Mouse (Mus musculus): ENCODE results near the gene Abtb1. TPM values are rescaled to one million over a fixed set of nuclear protein-coding genes. Genes with fewer than 3 reads are reported as not detected.
A peak's percentile ranks its signal among the peaks of the same experiment; 100 is the strongest.

Abtb1 gene
- polyA plus RNA-seq, 1 experiment from 2014 or later = 34.5 TPM

- H3K27ac ChIP-seq (replicated peaks) = no peak overlapping the region
- no peak for ATAC-seq (ENCODE audit: insufficient number of reproducible peaks, low FRiP score, low TSS enrichment, low read depth)
- WGBS = 76% methylated on average over 3 of the region's 3 CpGs
- H3K4me3 ChIP-seq (replicated peaks) = no peak overlapping the region
- H3K9ac ChIP-seq = no peak overlapping the region
- H3K4me1 ChIP-seq = 0 out of 2 replicates have a peak, but pooled peaks cover 8% of the 10 kb centered on the region
- H3K9me3 ChIP-seq (replicated peaks) = no peaks in the 10 kb centered on the region
- H3K36me3 ChIP-seq = no peaks in the 10 kb centered on the region
- no peak overlapping the region for H3K4me2 ChIP-seq (replicated peaks)
- no peaks in the 10 kb centered on the region for H3K27me3 ChIP-seq
Observed at GRCm38 (mm10) chr6:88815036-88815435, 26.7 kb downstream of the Abtb1 start.

GRCm38 (mm10) chr6:88813832-88814231 is 28.0 kb downstream of the Abtb1 start:
- WGBS = 75% methylated on average over 10 of the region's 10 CpGs
- no peak for ATAC-seq (ENCODE audit: insufficient number of reproducible peaks, low FRiP score, low TSS enrichment, low read depth)

GRCm38 (mm10) chr6:88812886-88813285 is 28.9 kb downstream of the Abtb1 start:
- no peak for ATAC-seq (ENCODE audit: insufficient number of reproducible peaks, low FRiP score, low TSS enrichment, low read depth)
- Histone ChIP-seq H3K27me3 (no peaks in the 10 kb centered on the region), H3K9ac (no peak overlapping the region), H3K9me3 (replicated peaks) (no peaks in the 10 kb centered on the region), H3K4me3 (replicated peaks) (no peak overlapping the region), H3K36me3 (no peaks in the 10 kb centered on the region), H3K4me1 (0 out of 2 replicates have a peak, but pooled peaks cover 11% of the 10 kb centered on the region), H3K27ac (replicated peaks) (no peak overlapping the region), H3K4me2 (replicated peaks) (no peak overlapping the region)
- 81% methylated on average over 3 of the region's 3 CpGs for WGBS

More at GRCm38 (mm10) chr6:88813832-88814231, 28.0 kb downstream of the Abtb1 start:
- no peaks in the 10 kb centered on the region for H3K9me3 ChIP-seq (replicated peaks)
- H3K36me3 ChIP-seq = no peaks in the 10 kb centered on the region
- 0 out of 2 replicates have a peak, but pooled peaks cover 11% of the 10 kb centered on the region for H3K4me1 ChIP-seq
- H3K9ac ChIP-seq = no peak overlapping the region
- H3K27ac ChIP-seq (replicated peaks) = no peak overlapping the region
- no peaks in the 10 kb centered on the region for H3K27me3 ChIP-seq
- H3K4me2 ChIP-seq (replicated peaks) = no peak overlapping the region
- H3K4me3 ChIP-seq (replicated peaks) = no peak overlapping the region

GRCm38 (mm10) chr6:88811880-88812400 is 29.8 kb downstream of the Abtb1 start:
- no peak overlapping the region for H3K9ac ChIP-seq
- no peaks in the 10 kb centered on the region for H3K9me3 ChIP-seq (replicated peaks)
- no peaks in the 10 kb centered on the region for H3K27me3 ChIP-seq
- no peaks in the 10 kb centered on the region for H3K36me3 ChIP-seq
- ATAC-seq (ENCODE audit: insufficient number of reproducible peaks, low FRiP score, low TSS enrichment, low read depth) = no peak
- 0 out of 2 replicates have a peak, but pooled peaks cover 11% of the 10 kb centered on the region for H3K4me1 ChIP-seq
- H3K4me3 ChIP-seq (replicated peaks) = no peak overlapping the region
- 46% methylated on average over 7 of the region's 7 CpGs for WGBS
- H3K4me2 ChIP-seq (replicated peaks) = no peak overlapping the region
- peak overlapping the region; percentile 12; the same call in 1 of the 2 replicates for H3K27ac ChIP-seq (replicated peaks)

- WGBS = 21% methylated on average over 7 of the region's 7 CpGs
- Histone ChIP-seq H3K36me3 (no peaks in the 10 kb centered on the region), H3K4me2 (replicated peaks) (no peak overlapping the region), H3K27me3 (no peaks in the 10 kb centered on the region), H3K4me3 (replicated peaks) (no peak overlapping the region), H3K9me3 (replicated peaks) (no peaks in the 10 kb centered on the region), H3K4me1 (0 out of 2 replicates have a peak, but pooled peaks cover 11% of the 10 kb centered on the region), H3K27ac (replicated peaks) (no peak overlapping the region; the same call in 1 of the 2 replicates), H3K9ac (no peak overlapping the region)
- ATAC-seq (ENCODE audit: insufficient number of reproducible peaks, low FRiP score, low TSS enrichment, low read depth) = 0 out of 2 replicates have a peak, but pooled peaks have one; percentile 20
Observed at GRCm38 (mm10) chr6:88811396-88811795, 30.4 kb downstream of the Abtb1 start.

- no peak overlapping the region for H3K9ac ChIP-seq
- H3K4me3 ChIP-seq (replicated peaks) = no peak overlapping the region
- no peaks in the 10 kb centered on the region for H3K36me3 ChIP-seq
- no peaks in the 10 kb centered on the region for H3K27me3 ChIP-seq
- no peak overlapping the region for H3K4me2 ChIP-seq (replicated peaks)
- ATAC-seq (ENCODE audit: insufficient number of reproducible peaks, low FRiP score, low TSS enrichment, low read depth) = no peak
- H3K27ac ChIP-seq (replicated peaks) = no peak overlapping the region
- H3K4me1 ChIP-seq = 0 out of 2 replicates have a peak, but pooled peaks cover 11% of the 10 kb centered on the region
- H3K9me3 ChIP-seq (replicated peaks) = no peaks in the 10 kb centered on the region
- WGBS = 44% methylated on average over 3 of the region's 3 CpGs
Observed at GRCm38 (mm10) chr6:88810291-88810690, 31.5 kb downstream of the Abtb1 start.

GRCm38 (mm10) chr6:88809091-88810037 is 32.4 kb downstream of the Abtb1 start:
- no peak for ATAC-seq (ENCODE audit: insufficient number of reproducible peaks, low FRiP score, low TSS enrichment, low read depth)
- Histone ChIP-seq H3K27ac (replicated peaks) (no peak overlapping the region), H3K4me1 (0 out of 2 replicates have a peak, but pooled peaks cover 11% of the 10 kb centered on the region), H3K36me3 (no peaks in the 10 kb centered on the region), H3K27me3 (no peaks in the 10 kb centered on the region), H3K9ac (no peak overlapping the region), H3K9me3 (replicated peaks) (no peaks in the 10 kb centered on the region), H3K4me3 (replicated peaks) (no peak overlapping the region), H3K4me2 (replicated peaks) (no peak overlapping the region)
- whole genome bisulfite sequencing = 58% methylated on average over 23 of the region's 23 CpGs

- WGBS = 81% methylated on average over 17 of the region's 17 CpGs
- Histone ChIP-seq H3K4me3 (replicated peaks) (no peak overlapping the region), H3K27ac (replicated peaks) (no peak overlapping the region), H3K9me3 (replicated peaks) (no peaks in the 10 kb centered on the region), H3K9ac (no peak overlapping the region), H3K36me3 (no peaks in the 10 kb centered on the region), H3K27me3 (no peaks in the 10 kb centered on the region), H3K4me1 (0 out of 2 replicates have a peak, but pooled peaks cover 3% of the 10 kb centered on the region), H3K4me2 (replicated peaks) (no peak overlapping the region)
- no peak for ATAC-seq (ENCODE audit: insufficient number of reproducible peaks, low FRiP score, low TSS enrichment, low read depth)
Observed at GRCm38 (mm10) chr6:88804966-88805577, 36.7 kb downstream of the Abtb1 start.

- no peak overlapping the region for H3K27ac ChIP-seq (replicated peaks)
- H3K9ac ChIP-seq = no peak overlapping the region
- WGBS = 82% methylated on average over 4 of the region's 4 CpGs
- H3K4me3 ChIP-seq (replicated peaks) = no peak overlapping the region
- no peaks in the 10 kb centered on the region for H3K9me3 ChIP-seq (replicated peaks)
- no peaks in the 10 kb centered on the region for H3K36me3 ChIP-seq
- no peak for ATAC-seq (ENCODE audit: insufficient number of reproducible peaks, low FRiP score, low TSS enrichment, low read depth)
- no peak overlapping the region for H3K4me2 ChIP-seq (replicated peaks)
- no peaks in the 10 kb centered on the region for H3K27me3 ChIP-seq
- no peaks in the 10 kb centered on the region for H3K4me1 ChIP-seq
Observed at GRCm38 (mm10) chr6:88803957-88804695, 37.7 kb downstream of the Abtb1 start.

GRCm38 (mm10) chr6:88803051-88803450 is 38.7 kb downstream of the Abtb1 start:
- no peak overlapping the region for H3K27ac ChIP-seq (replicated peaks)
- no peak overlapping the region for H3K4me3 ChIP-seq (replicated peaks)
- 87% methylated on average over 7 of the region's 7 CpGs for WGBS
- H3K4me2 ChIP-seq (replicated peaks) = no peak overlapping the region
- no peaks in the 10 kb centered on the region for H3K36me3 ChIP-seq
- H3K9me3 ChIP-seq (replicated peaks) = no peaks in the 10 kb centered on the region
- no peaks in the 10 kb centered on the region for H3K27me3 ChIP-seq
- H3K9ac ChIP-seq = no peak overlapping the region
- no peak for ATAC-seq (ENCODE audit: insufficient number of reproducible peaks, low FRiP score, low TSS enrichment, low read depth)
- no peaks in the 10 kb centered on the region for H3K4me1 ChIP-seq

Measured in embryonic facial prominence, embryonic 15.5 days (tissue).